Mouse (Mus musculus): Measurements from ENCODE around the gene Gm5773.
"Not testable (repeated sequence)": the region's sequence is repeated elsewhere in the genome, so short reads cannot be mapped to it uniquely, and the experiment has no call there.

The Gm5773 gene

DNA sequence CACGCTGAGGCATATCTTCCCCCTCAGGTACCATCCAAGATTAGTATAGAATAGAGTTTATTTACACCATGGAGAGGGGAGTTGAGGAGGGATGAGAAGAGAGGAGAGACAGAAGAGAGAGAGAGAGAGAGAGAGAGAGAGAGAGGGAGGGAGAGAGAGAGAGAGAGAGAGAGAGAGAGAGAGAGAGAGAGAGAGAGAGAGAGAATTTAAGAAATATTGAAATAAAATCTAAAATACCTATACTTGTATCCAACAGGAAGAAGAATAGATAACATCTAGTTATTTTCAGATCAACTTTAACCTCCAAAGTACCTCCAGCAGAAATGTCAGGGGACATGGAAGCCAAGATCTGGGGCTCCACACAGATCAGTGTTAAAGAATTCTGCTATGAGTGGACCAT, at the start of gene Gm5773:
TSS of gene Gm5773 (plus strand) at position 301 of the 400 bp plus-strand sequence.
- not testable (repeated sequence) for DNase-seq

DNA sequence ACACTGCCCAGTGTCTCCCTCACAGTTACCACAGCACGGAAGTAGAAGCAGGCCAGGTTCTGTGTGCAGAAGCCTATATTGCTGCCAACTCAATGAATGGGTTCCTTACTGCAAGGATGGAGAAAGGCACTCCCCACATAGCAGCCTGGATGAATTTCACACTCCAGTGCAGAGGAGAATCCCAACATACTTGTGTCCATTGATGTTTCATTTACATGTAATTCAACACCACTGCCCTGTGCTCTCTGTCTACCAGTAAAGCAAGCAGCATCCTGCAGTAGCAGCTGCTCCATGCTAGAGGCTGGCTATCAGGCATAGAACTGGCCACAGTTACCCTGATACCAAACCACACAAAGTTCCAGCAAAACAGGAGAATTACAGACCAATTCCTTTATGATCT, 27.3 kb upstream of the Gm5773 start:
- DNase-seq: not testable (repeated sequence)

DNA sequence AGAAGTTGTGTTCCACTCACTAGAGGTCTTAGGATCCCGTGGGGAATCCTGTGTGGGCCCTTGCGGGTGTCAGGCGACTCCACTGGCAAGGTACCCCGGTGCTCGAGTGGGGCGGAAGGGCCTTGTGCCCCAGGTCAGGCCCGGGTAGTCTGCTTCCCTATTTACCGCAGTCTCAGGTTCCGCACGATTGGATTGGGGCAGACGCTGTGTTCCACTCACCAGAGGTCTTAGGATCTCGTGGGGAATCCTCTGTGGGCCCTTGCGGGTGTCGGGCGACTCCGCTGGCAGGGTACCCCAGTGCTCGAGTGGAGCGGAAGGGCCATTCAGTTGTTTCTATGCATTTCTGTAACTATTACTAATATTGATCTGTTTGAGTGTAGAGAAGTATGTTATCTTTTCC, 18.8 kb upstream of the Gm5773 start:
- DNase-seq: not testable (repeated sequence)

DNA sequence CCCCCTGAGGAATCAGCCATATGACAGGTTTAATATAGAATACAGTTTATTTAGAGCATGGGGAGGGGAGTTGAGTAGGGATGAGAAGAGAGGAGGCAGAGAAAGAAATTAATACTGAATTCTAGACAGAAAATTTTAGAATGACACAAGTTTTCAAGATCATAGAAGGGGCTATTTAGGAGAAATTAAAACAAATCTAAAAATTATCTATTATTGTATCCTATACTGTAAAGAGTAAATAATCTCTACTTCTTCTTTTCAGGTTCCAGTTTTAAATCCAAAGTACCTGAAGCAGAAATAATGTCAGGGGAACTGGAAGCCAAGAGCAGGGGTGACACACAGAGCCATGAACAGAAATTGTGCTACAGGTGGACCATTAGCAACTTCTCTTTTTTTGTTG, 23.3 kb downstream of the Gm5773 start, which contains the start of gene Tdpoz4:
TSS of gene Tdpoz4 (plus strand) at position 301 of the 400 bp plus-strand sequence.
- DNase-seq: not testable (repeated sequence)

DNA sequence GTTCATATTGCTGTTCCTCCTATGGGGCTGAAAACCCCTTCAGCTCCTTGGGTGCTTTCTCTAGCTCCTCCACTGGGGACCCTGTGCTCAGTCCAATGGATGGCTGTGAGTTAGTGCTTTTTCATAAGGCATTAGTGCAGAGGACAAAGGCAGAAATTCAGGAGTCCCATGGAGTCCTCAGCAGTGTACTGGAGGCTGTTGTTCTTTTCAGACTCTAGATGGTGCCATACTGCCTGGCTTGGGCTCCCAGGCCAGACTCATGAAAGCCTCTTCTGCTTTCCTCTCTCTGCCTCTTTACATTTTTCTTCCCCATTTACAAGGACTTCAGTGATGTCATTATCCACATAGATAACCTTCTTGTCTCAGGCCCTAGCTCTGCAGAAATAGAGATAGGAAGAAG, 40.5 kb downstream of the Gm5773 start:
- peak; percentile 15 for DNase-seq

Measured in kidney, adult 9 months (tissue).